Mouse (Mus musculus) G1E (cell line): ENCODE results near the gene Tbck.

Experiments
- CTCF ChIP-seq: IDR thresholded peaks from 2 replicates; pipeline ENCODE4 v1.5.1; 2012; ENCODE audit warnings: low read depth, low read length, inconsistent platforms, mixed read lengths
- GATA1 ChIP-seq: IDR thresholded peaks from 2 replicates; pipeline ENCODE4 v1.6.1; 2012; ENCODE audit warnings: borderline replicate concordance, low read length, inconsistent platforms, mixed read lengths

- TF ChIP-seq GATA1 (no peak), CTCF (no peak)
Observed at GRCm38 (mm10) chr3:132864329-132864919, 180.5 kb downstream of the Tbck start.
